Mouse (Mus musculus) thymus, postnatal 0 days (tissue): Measurements from ENCODE around the gene Rc3h2. TPM values are rescaled to one million over a fixed set of nuclear protein-coding genes. Genes with fewer than 3 reads are reported as not detected.

Source experiments
- DNase-seq: peaks from one replicate; pipeline ENCODE4 v3.0.0-alpha.2; 2015; ENCODE audit warnings: low spot score
- polyA plus RNA-seq: library from polyadenylated mRNA; unstranded; fragments of >200 nt; fragmentation: Nextera tagmentation; extraction: Ambion mirVana; gene quantifications from 2 replicates; pipeline ENCODE4 v1.2.1, GENCODE M21; 2015

Rc3h2 gene
- 8.9 and 12.4 TPM in 2 replicates for polyA plus RNA-seq

- peak; percentile 96 for DNase-seq
These were observed at the start of gene Rc3h2 for GRCm38 (mm10) chr2:37422306-37423304. Gene Rc3h2 (minus strand): TSS chr2:37422903.

DNA sequence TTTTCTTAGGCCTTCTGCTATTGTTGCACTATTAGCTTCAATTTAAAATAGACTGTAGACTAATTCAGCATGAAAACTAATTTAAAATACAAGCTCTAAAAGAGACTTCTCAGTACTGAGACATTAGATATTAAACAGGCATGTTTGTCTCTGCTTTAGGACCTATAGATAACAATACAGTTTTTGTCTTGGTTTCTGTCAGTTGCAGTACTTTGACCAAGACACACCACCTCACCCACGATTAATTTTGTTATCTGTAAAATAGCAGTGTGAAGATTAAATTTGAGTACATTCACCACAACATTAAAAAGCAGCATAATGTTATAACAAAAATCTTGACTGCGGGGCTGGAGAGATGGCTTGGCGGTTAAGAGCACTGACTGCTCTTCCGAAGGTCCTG is 43.6 kb upstream of the Rc3h2 start:
- no peak for DNase-seq

DNA sequence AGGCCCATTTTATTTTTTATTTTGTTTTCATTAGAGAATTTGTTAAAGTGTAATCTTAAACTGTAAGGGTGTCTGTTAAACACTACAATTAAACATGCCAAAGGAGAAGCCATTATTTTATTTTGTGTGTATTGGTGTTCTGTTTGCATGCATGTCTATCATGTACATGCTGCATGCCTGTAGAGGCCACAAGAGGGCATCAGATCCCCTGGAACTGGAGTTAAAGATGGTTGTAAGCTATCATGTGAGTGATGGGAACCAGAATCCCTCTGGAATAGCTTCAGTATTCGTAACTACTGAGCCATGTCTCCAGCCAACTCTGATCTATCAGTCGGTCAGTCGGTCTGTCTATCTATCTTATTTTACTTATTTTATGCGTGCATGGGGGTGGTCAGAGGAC is 38.0 kb upstream of the Rc3h2 start:
- no peak for DNase-seq

- DNase-seq = no peak
These were observed 29.7 kb upstream of the Rc3h2 start for GRCm38 (mm10) chr2:37452376-37452760.

DNA sequence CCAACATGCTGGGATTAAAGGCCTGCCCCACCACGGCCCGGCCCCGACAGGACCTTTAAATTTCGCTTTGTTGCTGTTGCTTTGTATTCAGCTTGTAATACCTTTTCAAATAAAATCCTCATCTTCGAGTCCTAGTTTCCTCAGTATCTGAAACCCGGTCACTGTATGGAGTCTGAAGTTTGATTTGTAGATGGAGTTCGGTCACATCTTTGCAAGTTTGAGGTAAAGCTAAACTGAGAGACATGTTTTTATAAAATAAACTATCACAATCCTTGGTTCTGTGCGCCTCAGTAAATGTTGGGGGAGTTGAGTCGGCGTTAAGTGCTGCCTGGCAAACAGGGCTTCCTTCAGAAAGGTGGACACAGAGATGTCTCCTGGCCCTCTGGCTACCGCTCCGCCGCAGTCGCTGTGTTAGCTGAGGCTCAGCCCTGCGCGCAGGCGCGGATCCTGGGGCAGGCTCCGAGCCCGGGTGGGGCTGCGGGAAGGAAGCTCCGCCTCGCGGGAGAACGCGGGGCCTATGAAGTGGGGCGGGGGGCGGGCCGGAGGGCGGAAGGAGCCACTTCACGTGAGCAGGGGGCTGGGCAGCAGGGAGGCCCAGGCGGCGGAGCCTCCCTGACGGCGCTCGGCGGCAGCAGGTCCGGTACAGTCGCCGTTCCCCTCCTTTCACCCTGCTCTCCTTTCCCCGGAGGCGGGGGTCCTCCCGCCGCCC is 29.1 kb upstream of the Rc3h2 start:
- DNase-seq = peak; percentile 95

DNA sequence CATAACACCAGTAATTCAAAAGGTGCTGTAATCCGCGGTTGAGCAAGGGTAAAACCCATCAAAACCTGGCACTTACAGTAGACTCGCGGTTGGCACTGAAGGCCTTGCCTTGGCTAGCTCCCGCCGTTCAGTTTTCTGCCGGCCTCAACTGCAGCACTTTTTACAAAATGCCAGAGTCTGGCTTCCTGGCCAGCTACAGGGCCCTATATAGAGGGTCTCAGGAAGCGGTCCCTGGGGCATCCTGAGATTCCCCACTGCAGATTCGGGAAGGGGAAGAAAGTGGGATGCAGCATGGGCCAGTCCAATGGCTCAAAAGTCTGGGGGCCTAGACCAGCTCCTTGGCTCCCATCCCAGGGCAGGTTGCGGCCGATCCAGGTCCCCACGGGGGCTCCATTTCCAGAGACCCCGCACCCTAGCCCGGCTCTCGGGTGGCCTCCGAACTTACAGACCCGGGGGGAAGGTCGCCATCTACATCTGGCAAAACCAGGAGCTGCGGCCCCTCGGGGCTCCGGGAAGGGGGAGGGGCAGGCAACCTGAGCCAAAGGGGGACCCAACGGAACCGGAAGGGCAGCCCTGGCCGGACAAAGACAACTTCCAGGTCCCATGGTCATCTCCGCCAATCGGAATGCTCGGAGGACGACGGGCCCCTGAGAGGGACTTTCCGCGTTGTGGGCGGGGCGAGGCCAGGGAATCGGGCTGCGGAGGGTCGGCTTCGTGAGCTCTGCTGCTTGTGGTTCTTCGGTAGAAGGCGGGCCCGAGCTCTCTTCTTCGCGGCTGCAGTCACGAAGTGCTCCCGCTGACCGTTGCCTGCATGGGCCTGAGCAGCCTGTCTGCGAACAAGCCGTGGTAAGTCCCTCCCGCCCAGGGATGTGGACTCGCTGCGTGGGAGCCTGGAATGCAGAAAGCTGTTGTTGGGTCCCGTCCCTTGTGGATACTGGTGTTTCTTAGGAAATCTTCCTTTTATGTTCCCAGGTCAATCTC is 20.2 kb upstream of the Rc3h2 start, which contains the start of the genes Zbtb26, Zbtb6 and Rabgap1:
Gene Zbtb26, minus strand, starts transcription at position 525 of the 981 bp plus-strand sequence.
Gene Zbtb6, minus strand, starts transcription at position 561 of the 981 bp plus-strand sequence.
Gene Rabgap1, plus strand, starts transcription at position 669 of the 981 bp plus-strand sequence.
- peak; percentile 88 for DNase-seq

DNA sequence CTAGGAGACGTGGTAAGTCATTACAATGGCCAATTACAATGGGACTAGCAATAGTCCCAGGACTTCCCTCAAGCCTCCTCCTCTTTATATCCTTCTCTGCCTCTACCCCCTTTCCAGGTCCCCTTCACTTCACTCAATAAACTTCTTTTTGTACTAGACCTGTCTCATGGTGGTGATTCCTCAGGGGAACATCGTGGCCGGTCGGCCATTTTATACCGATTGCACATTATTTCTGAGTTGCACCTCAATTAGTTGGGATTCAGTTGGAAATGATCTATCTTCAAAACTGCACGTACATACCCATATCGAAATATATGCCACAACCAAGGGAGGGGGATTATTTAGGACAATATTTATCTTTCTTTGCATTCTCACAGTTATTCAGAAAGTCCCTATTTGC is 8.9 kb upstream of the Rc3h2 start:
- no peak for DNase-seq

DNA sequence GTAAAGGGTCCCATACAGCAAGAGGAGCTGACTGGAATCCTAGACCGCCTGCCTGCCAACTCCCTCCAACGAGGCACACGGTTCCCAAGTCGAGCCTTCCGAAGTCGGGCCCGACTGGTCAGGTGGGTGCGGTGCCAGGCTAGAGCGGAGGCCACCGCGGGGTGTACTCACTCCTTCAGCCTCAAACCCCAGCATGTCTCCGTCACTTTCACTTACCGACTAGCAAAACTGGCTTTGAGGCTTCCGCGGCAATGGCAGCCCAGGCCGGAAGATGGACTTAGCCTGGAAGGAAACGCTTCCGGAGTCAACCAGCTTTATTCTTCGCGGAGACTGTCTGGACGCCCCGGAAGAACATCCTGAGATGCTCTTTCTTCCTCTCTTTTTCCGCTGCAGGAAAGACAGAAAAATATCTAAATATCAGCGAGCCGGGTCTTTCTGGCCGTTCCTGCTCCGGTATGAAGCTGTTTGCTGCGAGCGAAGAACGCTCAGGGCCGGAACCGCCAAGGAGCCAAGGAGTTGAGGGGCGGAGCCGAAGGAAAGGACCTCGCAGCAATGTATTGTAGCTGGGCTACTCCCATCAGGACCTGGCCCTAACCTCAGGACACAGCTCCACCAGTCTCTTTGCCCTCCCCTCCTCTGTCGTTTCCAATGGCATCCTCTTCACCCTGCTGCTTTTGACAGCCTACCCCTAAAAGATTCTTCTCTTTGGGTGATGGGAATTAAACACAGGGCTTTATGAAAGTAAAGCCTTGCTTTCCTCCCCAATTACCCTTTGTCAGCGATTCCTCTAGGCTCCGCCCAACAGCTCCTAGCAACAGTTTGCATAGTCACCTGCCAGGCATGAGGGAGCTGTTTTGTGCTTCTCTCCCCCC is 8.1 kb upstream of the Rc3h2 start:
- DNase-seq = peak; percentile 90

DNA sequence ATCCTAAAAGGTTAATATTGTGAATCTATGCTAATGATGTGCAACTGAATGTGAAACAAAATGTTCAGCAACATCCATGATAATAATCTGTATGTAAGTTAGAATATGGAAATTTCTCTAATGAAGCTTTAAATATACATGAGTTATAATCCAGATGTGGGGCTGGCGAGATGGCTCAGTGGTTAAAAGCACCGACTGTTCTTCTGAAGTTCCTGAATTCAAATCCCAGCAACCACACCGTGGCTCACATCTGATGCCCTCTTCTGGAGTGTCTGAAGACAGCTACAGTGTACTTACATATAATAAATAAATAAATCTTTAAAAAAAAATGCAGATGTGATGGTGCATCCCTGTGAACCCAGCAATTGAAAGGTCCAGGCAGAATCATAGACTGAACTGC is 968 bp upstream of the Rc3h2 start:
- DNase-seq = no peak

- peak; percentile 4 for DNase-seq
These were observed 800 bp downstream of the Rc3h2 start for GRCm38 (mm10) chr2:37421903-37422302.

DNA sequence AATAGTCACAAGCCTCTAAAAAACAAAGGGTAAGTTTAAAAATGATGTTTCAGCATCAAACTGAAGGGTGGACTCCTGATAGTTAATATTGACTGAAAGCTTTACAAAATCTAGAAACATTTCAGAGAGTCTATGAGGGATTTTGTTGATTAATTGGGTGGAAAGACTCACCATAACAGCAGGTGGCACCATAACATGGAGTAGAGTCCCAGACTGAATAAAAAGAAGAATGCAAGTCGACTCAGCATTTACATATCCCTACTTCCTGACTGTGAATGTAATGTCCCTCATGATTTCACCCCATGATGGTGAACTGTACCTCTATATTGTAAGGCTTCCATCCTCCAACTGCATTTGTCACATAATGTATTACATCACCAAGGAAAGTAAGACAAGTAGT is 27.2 kb downstream of the Rc3h2 start:
- peak; percentile 19 for DNase-seq

- no peak for DNase-seq
These were observed 39.8 kb downstream of the Rc3h2 start for GRCm38 (mm10) chr2:37382921-37383320.

- peak; percentile 72 for DNase-seq
These were observed 42.5 kb downstream of the Rc3h2 start for GRCm38 (mm10) chr2:37380189-37380588.

DNA sequence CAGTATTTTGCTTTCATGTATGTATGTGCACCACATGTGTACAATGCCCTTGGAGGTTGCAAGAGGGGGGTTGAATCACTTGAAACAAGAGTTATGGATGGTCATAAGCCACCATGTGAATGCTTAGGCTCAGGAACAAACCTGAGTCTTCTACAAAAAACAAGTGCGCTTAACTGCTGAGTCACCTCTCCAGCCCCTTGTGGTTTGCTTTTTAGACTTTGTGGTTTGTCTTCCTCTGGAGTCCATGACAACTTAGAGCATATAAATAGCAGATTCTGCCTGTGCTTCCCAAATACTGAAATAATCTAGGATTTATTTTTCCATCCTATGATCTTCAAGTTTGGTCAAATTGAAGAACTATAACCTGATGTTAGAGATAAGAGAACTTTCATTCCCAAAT is 46.7 kb downstream of the Rc3h2 start:
- DNase-seq = peak; percentile 19

- no peak for DNase-seq
These were observed 52.1 kb downstream of the Rc3h2 start for GRCm38 (mm10) chr2:37370651-37371050.

- DNase-seq = no peak
These were observed 62.8 kb downstream of the Rc3h2 start for GRCm38 (mm10) chr2:37359908-37360307.

DNA sequence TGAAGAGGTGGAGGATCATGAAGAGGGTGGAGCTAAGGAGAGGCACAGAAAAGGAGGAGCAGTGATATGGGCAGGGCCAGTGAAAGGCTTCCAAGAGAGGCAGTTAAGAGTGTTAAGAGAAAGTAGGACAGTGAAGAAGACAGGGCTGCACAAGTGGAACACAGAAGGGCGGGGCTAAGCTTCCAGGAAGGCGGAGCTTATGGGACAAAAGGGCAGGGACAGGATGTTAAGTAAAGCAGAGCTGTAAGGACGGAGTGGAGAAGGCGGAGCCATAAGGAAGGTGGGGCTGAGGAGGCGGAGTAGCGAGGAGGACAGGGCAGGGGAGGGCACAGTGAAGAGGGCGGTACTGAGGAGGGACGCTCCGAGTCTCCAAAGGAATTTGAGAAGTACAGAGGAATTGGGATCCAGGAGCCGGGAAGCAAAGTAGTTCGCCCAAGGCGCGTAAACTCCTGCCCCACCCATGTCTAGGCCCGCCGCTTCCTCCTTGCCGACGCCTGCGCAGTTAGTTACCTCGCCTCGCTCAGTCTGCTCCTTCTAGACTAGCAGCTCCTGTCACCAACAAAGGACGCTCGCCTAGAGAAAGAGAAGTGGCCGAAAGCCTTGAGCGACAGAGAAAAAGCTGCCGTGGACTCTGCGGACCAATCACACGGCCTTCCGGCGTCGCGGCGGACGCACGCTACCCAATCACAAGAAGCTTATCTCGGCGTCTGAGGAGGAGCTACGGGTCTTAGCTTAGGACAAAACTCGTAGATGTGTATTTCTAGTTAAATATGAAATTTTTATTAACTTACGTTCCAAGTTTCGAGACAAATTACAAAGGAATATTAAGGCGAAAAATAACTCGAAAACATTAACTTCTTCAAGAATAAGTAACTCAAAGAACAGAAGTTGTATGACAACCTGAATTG is 63.8 kb downstream of the Rc3h2 start, which contains the start of gene Pdcl:
Gene Pdcl, minus strand, starts transcription at position 700 of the 908 bp plus-strand sequence.
- DNase-seq = peak; percentile 98

DNA sequence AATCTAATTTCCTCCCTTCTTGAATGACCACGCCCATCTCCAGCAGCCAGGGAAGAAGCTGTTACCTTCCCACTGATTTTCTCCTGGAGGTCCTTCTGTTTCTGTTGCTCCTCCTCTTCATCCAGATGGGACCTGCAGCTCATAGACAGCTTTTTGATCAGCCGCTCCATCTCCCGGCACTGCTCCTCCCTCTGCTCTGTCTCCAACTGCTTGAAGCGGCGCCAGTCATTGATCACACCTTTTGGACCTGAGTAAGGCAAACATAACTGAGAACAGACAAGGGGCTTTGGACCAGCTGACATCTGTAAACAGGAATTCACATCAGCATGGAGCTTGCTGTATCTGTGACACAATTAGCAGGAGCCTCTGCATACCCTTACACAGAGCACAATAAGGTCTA is 67.1 kb downstream of the Rc3h2 start:
- DNase-seq = no peak

GRCm38 (mm10) chr2:37351671-37352070 is 71.0 kb downstream of the Rc3h2 start:
- DNase-seq = no peak
